Comparison of ENCODE assay signal across 8 mouse cellular contexts in genomic region chr19:45177004-45177737, GRCm38 (mm10). TPM values are rescaled to one million over a fixed set of nuclear protein-coding genes. Genes with fewer than 3 reads are reported as not detected.
DNase-seq lines count a peak whose midpoint lies in the region; ATAC-seq and TF ChIP-seq lines count a peak whose summit lies in the region.

No protein-coding gene starts in this region.

- H3K9ac ChIP-seq in heart, embryonic 12.5 days: no peak overlapping the region
- H3K9ac ChIP-seq in kidney, postnatal 0 days (ENCODE audit: low read depth, low read length): no peak overlapping the region
- H3K9ac ChIP-seq in liver, embryonic 14.5 days (replicated peaks): no peak overlapping the region

- no peaks in the 10 kb centered on the region; the same call in 1 of the 2 replicates for H3K27me3 ChIP-seq in G1E (ENCODE audit: insufficient read depth, low read length)
- H3K27me3 ChIP-seq in heart, embryonic 12.5 days (replicated peaks): peaks cover 8% of the 10 kb centered on the region
- H3K27me3 ChIP-seq in kidney, postnatal 0 days (ENCODE audit: insufficient read depth, low read length): no peaks in the 10 kb centered on the region
- no peaks in the 10 kb centered on the region for H3K27me3 ChIP-seq in liver, embryonic 14.5 days (ENCODE audit: control insufficient read depth, insufficient read depth, low read length)

- H3K4me2 ChIP-seq in heart, embryonic 12.5 days: peak overlapping the region; percentile 52
- peak overlapping the region; percentile 35 for H3K4me2 ChIP-seq in kidney, postnatal 0 days (ENCODE audit: low read length)
- H3K4me2 ChIP-seq in liver, embryonic 14.5 days (ENCODE audit: low read depth): peak overlapping the region; percentile 34

- no peak overlapping the region for H3K4me3 ChIP-seq in G1E (ENCODE audit: low read depth, low read length)
- H3K4me3 ChIP-seq in brown adipose tissue, adult 24 weeks (ENCODE audit: insufficient read depth, low read depth, low read length): 0 out of 2 replicates have a peak overlapping the region, but pooled peaks have one; percentile 6
- H3K4me3 ChIP-seq in heart, embryonic 12.5 days: no peak overlapping the region
- H3K4me3 ChIP-seq in kidney, postnatal 0 days (replicated peaks; ENCODE audit: low read depth, low read length): no peak overlapping the region
- no peak overlapping the region for H3K4me3 ChIP-seq in liver, embryonic 14.5 days (ENCODE audit: insufficient read depth in 1 of 2, low read depth in 2 of 2, low read length in 2 of 2)

- WGBS in heart, embryonic 12.5 days: 19% methylated on average over 26 of the region's 26 CpGs
- WGBS in kidney, postnatal 0 days: 11% methylated on average over 26 of the region's 26 CpGs
- WGBS in liver, embryonic 14.5 days (ENCODE audit: insufficient replicate concordance): 17% methylated on average over 26 of the region's 26 CpGs

- H3K36me3 ChIP-seq in G1E (replicated peaks): no peaks in the 10 kb centered on the region
- no peaks in the 10 kb centered on the region for H3K36me3 ChIP-seq in heart, embryonic 12.5 days
- no peaks in the 10 kb centered on the region for H3K36me3 ChIP-seq in kidney, postnatal 0 days (ENCODE audit: insufficient read depth, low read length)
- H3K36me3 ChIP-seq in liver, embryonic 14.5 days (replicated peaks; ENCODE audit: control insufficient read depth, insufficient read depth, low read depth): no peaks in the 10 kb centered on the region

- TF ChIP-seq EP300 in liver, embryonic 14.5 days (IDR thresholded peaks at IDR 0.05; ENCODE audit: low read depth): no peak

- DNase-seq in G1E (ENCODE audit: low spot score): no peak
- peak; percentile 93 for DNase-seq in kidney, postnatal 0 days (ENCODE audit: low spot score)
- peak in 2 of 3 experiments; percentile 28 to 38 for DNase-seq in liver, embryonic 14.5 days (ENCODE audit: low read depth in 3 of 3, low spot score in 3 of 3)
- peak; percentile 60 for DNase-seq in neural tube, embryonic 10.5 days (ENCODE audit: extremely low spot score, low spot score)
- peak; percentile 67 for DNase-seq in thymus, postnatal 0 days (ENCODE audit: low spot score)

- TF ChIP-seq CTCF in G1E (IDR thresholded peaks at IDR 0.05; ENCODE audit: low read depth, low read length): peak; percentile 47
- TF ChIP-seq CTCF in kidney, postnatal 0 days (IDR thresholded peaks at IDR 0.05; ENCODE audit: low read depth): peak; percentile 95
- TF ChIP-seq CTCF in liver, embryonic 14.5 days (IDR thresholded peaks at IDR 0.05; ENCODE audit: low read depth): peak; percentile 91

- 0 out of 2 replicates have a peak overlapping the region, but pooled peaks have one; percentile 15 for H3K27ac ChIP-seq in brown adipose tissue, adult 24 weeks (replicated peaks; ENCODE audit: low read depth, low read length)
- no peak overlapping the region for H3K27ac ChIP-seq in heart, embryonic 12.5 days (ENCODE audit: poor library complexity, severe bottlenecking)
- H3K27ac ChIP-seq in kidney, postnatal 0 days: no peak overlapping the region
- H3K27ac ChIP-seq in liver, embryonic 14.5 days: no peak overlapping the region

- no peak for ATAC-seq in G1E (ENCODE audit: extremely low read depth, insufficient number of reproducible peaks, low FRiP score, poor library complexity, severe bottlenecking)
- peak; percentile 68 for ATAC-seq in erythroblast, adult 5-6 weeks (replicated peaks; ENCODE audit: low FRiP score, poor library complexity, severe bottlenecking)
- ATAC-seq in heart, embryonic 12.5 days (ENCODE audit: insufficient number of reproducible peaks, low FRiP score): no peak
- ATAC-seq in kidney, postnatal 0 days (replicated peaks; ENCODE audit: low FRiP score, low read depth): peak; percentile 30; the same call in 1 of the 2 replicates
- no peak for ATAC-seq in liver, embryonic 14.5 days (ENCODE audit: insufficient read depth)

- peaks cover 10% of the 10 kb centered on the region for H3K9me3 ChIP-seq in G1E (replicated peaks)
- H3K9me3 ChIP-seq in heart, embryonic 12.5 days (replicated peaks): 0 out of 2 replicates have a peak, but pooled peaks cover 10% of the 10 kb centered on the region
- H3K9me3 ChIP-seq in kidney, postnatal 0 days (replicated peaks; ENCODE audit: low read length): no peaks in the 10 kb centered on the region
- H3K9me3 ChIP-seq in liver, embryonic 14.5 days (ENCODE audit: control insufficient read depth, low read length): no peaks in the 10 kb centered on the region

- no peaks in the 10 kb centered on the region for H3K4me1 ChIP-seq in G1E (ENCODE audit: insufficient read depth, low read depth, low read length)
- no peaks in the 10 kb centered on the region for H3K4me1 ChIP-seq in brown adipose tissue, adult 24 weeks (ENCODE audit: control insufficient read depth, insufficient read depth, insufficient read length, low read length)
- peaks cover 4% of the 10 kb centered on the region for H3K4me1 ChIP-seq in heart, embryonic 12.5 days (replicated peaks)
- H3K4me1 ChIP-seq in kidney, postnatal 0 days (replicated peaks; ENCODE audit: insufficient read depth, low read length): 0 out of 2 replicates have a peak, but pooled peaks cover 3% of the 10 kb centered on the region
- H3K4me1 ChIP-seq in liver, embryonic 14.5 days (replicated peaks; ENCODE audit: control insufficient read depth in 2 of 2, insufficient read depth in 2 of 2, low read length in 1 of 2): peaks cover 0 to 7% of the 10 kb centered on the region in 2 experiments; a peak in 2 of 4 replicates

RNA-seq across cellular contexts. Expression of gene Tlx1, which starts 26.7 kb away (rescaled TPM):
- not detected in 2 replicates for total RNA-seq in G1E (2014; fragmentation: Nextera tagmentation)
- 0.06 and 0.16 TPM in 2 replicates for total RNA-seq in G1E (2017)
- not detected in 2 replicates for polyA plus RNA-seq in G1E (2012)
- not detected in 2 replicates for polyA plus RNA-seq in brown adipose tissue, adult 24 weeks (2012; ENCODE audit: insufficient read depth, insufficient read length, missing spikeins)
- not detected in 2 replicates for total RNA-seq in erythroblast, adult 5-6 weeks (2015; ENCODE audit: low replicate concordance)
- not detected in 2 replicates for total RNA-seq in erythroblast, adult 5-6 weeks (2017; ENCODE audit: low replicate concordance)
- polyA plus RNA-seq in heart, embryonic 12.5 days (2016; fragmentation: Nextera tagmentation; extraction: Ambion mirVana): 0.40 and 0.50 TPM in 2 replicates
- polyA plus RNA-seq in kidney, postnatal 0 days (2015; fragmentation: Nextera tagmentation; extraction: Ambion mirVana): not detected in 2 replicates
- polyA plus RNA-seq in liver, embryonic 14.5 days (2012; rRNA removed): 0.01 TPM in 1 of 2 replicates, not detected in the other
- not detected in 2 replicates for polyA plus RNA-seq in liver, embryonic 14.5 days (2014; fragmentation: Nextera tagmentation; extraction: Ambion mirVana)
- 0.07 and 0.15 TPM in 2 replicates for polyA plus RNA-seq in thymus, postnatal 0 days (2015; fragmentation: Nextera tagmentation; extraction: Ambion mirVana)

RNA-seq across cellular contexts. Expression of gene Lbx1, which starts 58.4 kb away (rescaled TPM):
- total RNA-seq in G1E (2014; fragmentation: Nextera tagmentation) (not detected in 2 replicates), G1E (2017) (0.06 TPM in 1 of 2 replicates, not detected in the other)
- not detected in 2 replicates for polyA plus RNA-seq in G1E (2012)
- 0.75 TPM in 1 of 2 replicates, not detected in the other for polyA plus RNA-seq in brown adipose tissue, adult 24 weeks (2012; ENCODE audit: insufficient read depth, insufficient read length, missing spikeins)
- total RNA-seq in erythroblast, adult 5-6 weeks (2015; ENCODE audit: low replicate concordance): not detected in 2 replicates
- not detected in 2 replicates for total RNA-seq in erythroblast, adult 5-6 weeks (2017; ENCODE audit: low replicate concordance)
- not detected in 2 replicates for polyA plus RNA-seq in heart, embryonic 12.5 days (2016; fragmentation: Nextera tagmentation; extraction: Ambion mirVana)
- polyA plus RNA-seq in kidney, postnatal 0 days (2015; fragmentation: Nextera tagmentation; extraction: Ambion mirVana): 0.04 TPM in 1 of 2 replicates, not detected in the other
- polyA plus RNA-seq in liver, embryonic 14.5 days (2012; rRNA removed): not detected in 2 replicates
- not detected in 2 replicates for polyA plus RNA-seq in liver, embryonic 14.5 days (2014; fragmentation: Nextera tagmentation; extraction: Ambion mirVana)
- not detected in 2 replicates for polyA plus RNA-seq in thymus, postnatal 0 days (2015; fragmentation: Nextera tagmentation; extraction: Ambion mirVana)

Comparison
In these comparisons a context has a peak if more than half of its experiments do, and no peak if none do; other contexts are left out.
1. ATAC-seq: peak in erythroblast, adult 5-6 weeks (single experiment) and kidney, postnatal 0 days (single experiment); none in G1E (single experiment), heart, embryonic 12.5 days (single experiment) and liver, embryonic 14.5 days (single experiment).
2. Peak in every context shown above with its lines, with median percentiles within 50 percentile points of each other: CTCF ChIP-seq and H3K4me2 ChIP-seq.